Mouse (Mus musculus) midbrain, embryonic 12.5 days (tissue): ENCODE measurements at regions not wholly inside any gene's neighbourhood (a gene's known extent, or its start where the extent isn't known, plus 50 kb on each side); places are given as distances from the start of the nearest gene placed in this dataset.
A peak's percentile ranks its signal among the peaks of the same experiment; 100 is the strongest.

Experiments
- ATAC-seq: fragments of 200-750 bp; cut with Nextera tagmentation; 2 replicates; pipeline ENCODE4 v1.8.0; 2017; ENCODE audit warnings: low read depth, moderate TSS enrichment, moderate library complexity; ENCODE audit not compliant: low FRiP score
- H3K27ac ChIP-seq: fragments of 300-500 bp; sonication (generic); replicated peaks from 2 replicates; pipeline ENCODE4 v1.5.1; 2016; ENCODE audit warnings: mild to moderate bottlenecking
- H3K27me3 ChIP-seq: fragments of 300-500 bp; sonication (generic); 2 replicates; pipeline ENCODE4 v1.6.1; 2016; ENCODE audit warnings: mild to moderate bottlenecking
- H3K36me3 ChIP-seq: fragments of 300-500 bp; sonication (generic); 2 replicates; pipeline ENCODE4 v1.6.1; 2016
- H3K4me1 ChIP-seq: fragments of 300-500 bp; sonication (generic); 2 replicates; pipeline ENCODE4 v1.6.1; 2016
- H3K4me2 ChIP-seq: fragments of 300-500 bp; sonication (generic); replicated peaks from 2 replicates; pipeline ENCODE4 v1.6.1; 2016; ENCODE audit warnings: mild to moderate bottlenecking, moderate library complexity
- H3K4me3 ChIP-seq: fragments of 300-500 bp; sonication (generic); 2 replicates; pipeline ENCODE4 v1.5.1; 2016; ENCODE audit warnings: mild to moderate bottlenecking
- H3K9ac ChIP-seq: fragments of 300-500 bp; sonication (generic); replicated peaks from 2 replicates; pipeline ENCODE4 v1.6.1; 2016; ENCODE audit warnings: mild to moderate bottlenecking, moderate library complexity
- H3K9me3 ChIP-seq: fragments of 300-500 bp; sonication (generic); 2 replicates; pipeline ENCODE4 v1.6.1; 2016; ENCODE audit warnings: mild to moderate bottlenecking
- WGBS: fragments of 180-500 bp; shearing (Covaris S2); methylation state at CpG from one replicate; pipeline ENCODE4 v1.1.7; 2016; 5-methylcytosine and 5-hydroxymethylcytosine counted together

DNA sequence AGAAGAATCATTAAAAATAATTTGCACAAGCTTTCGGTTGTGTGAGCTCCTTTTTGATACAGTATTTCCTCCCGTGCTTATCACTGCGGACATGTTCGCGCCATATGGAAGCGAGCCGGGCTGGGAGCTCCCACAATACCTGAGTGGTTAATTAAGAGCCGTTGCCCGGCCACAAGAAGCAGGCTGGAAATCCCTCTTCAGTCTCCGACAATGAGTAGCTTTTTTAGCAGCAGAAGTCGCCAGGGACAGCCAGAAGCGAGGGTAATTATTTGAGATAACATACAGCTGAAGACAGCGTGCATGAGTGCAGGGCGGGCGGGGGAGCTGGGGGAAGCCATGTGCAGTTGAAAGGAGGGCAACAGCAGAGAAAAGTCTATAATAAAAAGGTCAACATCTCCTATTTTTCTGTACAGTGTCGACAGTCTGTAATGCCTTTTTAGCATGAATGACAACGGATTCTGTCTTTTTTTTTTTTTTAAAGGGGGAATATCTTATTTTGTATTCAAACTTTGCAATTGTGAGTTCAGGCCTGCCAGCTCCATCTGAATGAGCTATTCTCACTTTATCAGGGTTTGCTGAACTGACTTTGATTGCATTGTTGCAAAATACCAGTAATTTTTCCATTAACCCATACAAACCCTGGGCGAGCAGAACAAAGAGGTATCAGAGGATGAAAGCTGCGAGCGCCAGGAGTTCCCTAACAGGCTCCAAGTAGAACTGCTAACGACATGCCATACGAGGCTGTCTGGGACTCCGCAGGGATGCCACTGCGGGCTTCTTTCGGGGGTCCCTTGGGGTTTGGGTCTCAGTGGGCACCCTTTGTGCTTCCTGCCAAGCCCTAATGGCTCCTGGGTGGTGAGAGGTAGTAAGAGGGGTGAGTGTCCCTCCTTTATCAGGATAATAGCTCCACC is 189.9 kb upstream of the Irx3 start:
- H3K9me3 ChIP-seq = no peaks in the 10 kb centered on the region
- H3K36me3 ChIP-seq = no peaks in the 10 kb centered on the region
- WGBS = 25% methylated on average over 25 of the region's 25 CpGs
- H3K4me1 ChIP-seq = peaks cover 64% of the 10 kb centered on the region
- peak overlapping the region; percentile 34 for H3K4me2 ChIP-seq
- peaks cover 24% of the 10 kb centered on the region for H3K27me3 ChIP-seq
- peak overlapping the region; percentile 86 for H3K27ac ChIP-seq
- H3K9ac ChIP-seq = no peak overlapping the region; the same call in 1 of the 2 replicates
- H3K4me3 ChIP-seq = 0 out of 2 replicates have a peak overlapping the region, but pooled peaks have one; percentile 2
- ATAC-seq = peak; percentile 60

DNA sequence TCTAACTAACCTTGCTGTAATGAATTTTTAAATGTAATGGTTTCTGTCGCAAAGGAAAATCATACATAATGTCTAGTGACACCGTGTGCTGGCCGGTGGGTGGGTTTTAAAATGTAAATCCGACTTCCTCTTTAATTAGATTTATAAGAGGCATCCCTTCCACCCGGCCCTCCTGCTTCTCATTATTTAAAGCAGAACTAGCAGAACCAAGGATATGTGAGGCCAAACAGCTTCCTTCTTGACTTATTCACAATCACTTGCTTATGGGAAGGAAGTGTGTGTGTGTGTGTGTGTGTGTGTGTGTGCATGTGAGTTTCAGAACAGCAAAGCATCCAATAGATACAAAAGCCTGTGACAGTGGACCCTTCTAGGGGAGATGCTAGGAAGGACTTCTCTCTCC is 189.1 kb upstream of the Irx3 start:
- H3K4me1 ChIP-seq = peaks cover 55% of the 10 kb centered on the region
- H3K27me3 ChIP-seq = peaks cover 27% of the 10 kb centered on the region
- no peaks in the 10 kb centered on the region for H3K9me3 ChIP-seq
- H3K9ac ChIP-seq = 0 out of 2 replicates have a peak overlapping the region, but pooled peaks have one; percentile 20
- peak overlapping the region; percentile 86 for H3K27ac ChIP-seq
- no peak overlapping the region for H3K4me3 ChIP-seq
- no peak for ATAC-seq
- H3K4me2 ChIP-seq = peak overlapping the region; percentile 34
- H3K36me3 ChIP-seq = no peaks in the 10 kb centered on the region
- 29% methylated on average over 5 of the region's 5 CpGs for WGBS

DNA sequence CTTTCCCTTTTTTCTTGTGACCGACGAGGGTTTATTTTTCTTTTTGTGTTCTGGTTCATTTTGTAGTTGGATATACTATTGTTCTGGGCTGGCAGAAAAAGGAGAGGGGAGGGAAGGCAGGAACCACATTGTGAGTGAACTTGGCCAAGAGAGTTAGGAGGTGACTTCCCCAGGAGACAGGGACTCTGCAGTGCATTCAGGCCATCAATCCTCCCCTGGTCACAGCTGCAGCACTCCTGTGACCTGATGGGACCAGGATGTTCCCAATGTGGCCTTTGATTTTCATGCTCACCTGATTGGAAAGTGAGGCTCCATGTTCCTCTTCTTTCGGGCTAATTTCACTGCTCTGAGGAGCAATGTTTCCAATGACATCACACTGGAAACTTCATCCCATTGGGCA is 188.2 kb upstream of the Irx3 start:
- peaks cover 47% of the 10 kb centered on the region for H3K4me1 ChIP-seq
- WGBS = 81% methylated on average over 3 of the region's 3 CpGs
- no peaks in the 10 kb centered on the region for H3K36me3 ChIP-seq
- no peak overlapping the region for H3K4me2 ChIP-seq
- H3K27ac ChIP-seq = peak overlapping the region; percentile 86; the same call in 1 of the 2 replicates
- peaks cover 27% of the 10 kb centered on the region for H3K27me3 ChIP-seq
- no peak for ATAC-seq
- no peaks in the 10 kb centered on the region for H3K9me3 ChIP-seq
- H3K9ac ChIP-seq = no peak overlapping the region
- H3K4me3 ChIP-seq = no peak overlapping the region

DNA sequence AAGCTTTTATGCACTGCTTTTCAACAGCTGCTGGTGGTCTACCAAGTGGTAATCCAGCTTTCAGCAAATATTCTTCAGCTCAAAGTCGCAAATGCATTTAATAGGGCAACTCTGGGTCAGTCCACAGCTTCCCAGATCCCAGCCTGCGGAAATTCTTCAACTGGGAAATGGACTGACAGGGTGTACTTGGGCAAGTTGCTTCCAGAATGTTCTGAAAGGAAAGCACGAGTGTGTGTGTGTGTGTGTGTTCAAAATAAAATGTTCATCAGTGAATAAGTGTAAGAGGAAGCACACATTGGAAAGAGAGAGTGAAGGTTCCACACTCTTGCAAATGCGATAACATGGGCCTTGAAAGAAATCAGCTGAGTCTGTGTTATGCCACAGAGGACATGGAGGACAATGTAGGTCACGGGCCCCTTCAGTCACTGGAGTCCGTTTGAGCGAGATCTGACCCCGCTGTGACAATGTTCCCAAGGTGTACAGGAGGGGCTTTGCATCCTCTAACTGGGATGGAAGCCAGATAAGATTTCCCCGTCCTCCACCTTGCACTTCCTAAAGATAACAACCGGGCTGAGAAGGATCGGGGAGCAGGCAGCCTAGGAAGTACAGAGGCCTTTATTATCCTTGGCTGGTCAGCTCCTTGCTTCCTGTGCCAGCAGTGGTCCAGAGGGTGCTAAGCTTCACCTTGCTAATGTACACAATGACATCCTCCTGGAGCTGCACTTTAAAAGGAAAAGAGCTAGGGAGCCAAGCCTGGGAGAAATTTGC is 187.2 kb upstream of the Irx3 start:
- no peak overlapping the region for H3K9ac ChIP-seq
- no peaks in the 10 kb centered on the region for H3K9me3 ChIP-seq
- 74% methylated on average over 11 of the region's 11 CpGs for WGBS
- no peak overlapping the region for H3K4me3 ChIP-seq
- peaks cover 24% of the 10 kb centered on the region for H3K27me3 ChIP-seq
- H3K27ac ChIP-seq = no peak overlapping the region
- H3K4me2 ChIP-seq = no peak overlapping the region
- H3K4me1 ChIP-seq = peaks cover 41% of the 10 kb centered on the region
- ATAC-seq = no peak
- no peaks in the 10 kb centered on the region for H3K36me3 ChIP-seq

DNA sequence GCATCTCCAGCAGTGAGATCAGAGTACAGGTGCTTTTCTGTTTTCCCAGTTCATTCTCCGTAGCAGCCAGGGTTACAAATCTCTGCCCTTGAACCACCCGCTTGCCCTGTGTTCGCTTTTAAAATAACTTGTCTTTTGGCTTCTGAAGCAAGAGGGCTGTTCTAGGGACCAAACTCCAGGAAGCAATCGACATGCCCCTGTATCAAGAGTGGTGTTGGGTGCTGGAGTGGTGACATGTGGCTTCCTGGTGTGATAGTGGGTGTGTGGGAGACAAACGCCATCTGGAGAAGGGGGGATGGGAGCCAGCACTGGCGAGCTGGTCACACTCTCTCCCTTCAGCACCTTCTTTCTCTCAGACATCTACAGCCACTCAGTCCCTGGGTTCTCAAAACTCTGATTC is 186.0 kb upstream of the Irx3 start:
- Histone ChIP-seq H3K27ac (no peak overlapping the region), H3K9ac (no peak overlapping the region), H3K4me2 (no peak overlapping the region), H3K9me3 (no peaks in the 10 kb centered on the region), H3K36me3 (no peaks in the 10 kb centered on the region), H3K4me1 (peaks cover 29% of the 10 kb centered on the region), H3K27me3 (peaks cover 20% of the 10 kb centered on the region; the same call in 1 of the 2 replicates), H3K4me3 (no peak overlapping the region)
- no peak for ATAC-seq
- WGBS = 67% methylated on average over 6 of the region's 6 CpGs

DNA sequence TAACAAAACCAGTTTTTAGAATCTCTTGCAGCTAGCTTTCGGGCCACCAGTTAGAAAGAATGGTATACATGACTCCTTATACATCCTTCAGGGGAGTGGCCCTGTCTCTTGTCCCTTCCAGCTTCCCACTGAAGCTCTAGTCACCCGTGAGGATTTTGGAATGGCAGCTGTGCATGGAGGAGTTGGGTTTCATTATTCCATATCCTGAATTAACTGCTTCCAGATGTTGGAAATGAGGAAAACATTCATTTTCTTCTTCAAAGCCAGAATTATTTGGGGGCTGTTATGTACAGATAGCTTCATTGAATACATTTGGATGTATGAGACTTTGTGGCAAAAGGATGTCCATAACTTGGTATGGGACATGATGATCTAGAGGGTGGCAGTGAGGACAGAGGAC is 181.3 kb upstream of the Irx3 start:
- H3K4me1 ChIP-seq = no peaks in the 10 kb centered on the region
- no peak overlapping the region for H3K4me2 ChIP-seq
- 83% methylated on average over 2 of the region's 2 CpGs for whole genome bisulfite sequencing
- H3K27me3 ChIP-seq = peaks cover 12% of the 10 kb centered on the region; the same call in 1 of the 2 replicates
- H3K4me3 ChIP-seq = no peak overlapping the region
- no peak overlapping the region for H3K9ac ChIP-seq
- no peaks in the 10 kb centered on the region for H3K36me3 ChIP-seq
- H3K27ac ChIP-seq = no peak overlapping the region
- no peak for ATAC-seq
- no peaks in the 10 kb centered on the region for H3K9me3 ChIP-seq

DNA sequence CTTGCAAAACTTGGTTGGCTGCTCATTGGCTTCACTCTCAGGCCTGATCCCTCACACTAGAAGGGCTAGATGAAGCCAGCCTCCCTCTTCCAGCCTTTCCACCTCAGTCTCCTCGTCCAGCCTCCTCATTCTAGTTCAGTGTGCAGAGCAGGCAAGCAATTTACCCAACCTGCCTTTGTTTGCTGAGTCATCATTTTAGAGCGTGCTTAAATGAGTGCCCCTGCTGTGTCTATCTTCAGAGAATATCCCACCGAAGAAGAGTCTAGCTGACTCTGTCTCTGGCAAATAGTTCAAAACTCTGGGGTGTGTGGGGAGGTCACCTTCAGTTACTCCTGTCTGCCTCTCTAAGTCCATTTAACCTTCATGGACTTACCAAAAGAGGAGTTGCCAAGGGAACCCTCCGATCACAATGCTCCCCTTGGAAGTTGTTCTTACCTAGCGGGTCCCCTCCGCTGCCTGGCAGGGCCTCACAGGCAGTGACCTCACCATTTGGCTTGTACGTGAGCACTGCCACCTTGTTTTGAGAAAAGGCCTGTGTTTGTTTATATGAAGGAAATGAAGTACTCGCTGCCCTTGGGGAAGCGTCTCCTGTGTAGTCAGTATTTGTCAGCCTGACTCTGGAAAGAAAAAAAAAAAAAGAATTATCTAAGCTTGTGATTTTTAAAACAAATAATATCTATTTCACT is 175.2 kb upstream of the Irx3 start:
- H3K36me3 ChIP-seq = no peaks in the 10 kb centered on the region
- no peak for ATAC-seq
- H3K27ac ChIP-seq = no peak overlapping the region
- no peaks in the 10 kb centered on the region for H3K9me3 ChIP-seq
- no peak overlapping the region for H3K4me3 ChIP-seq
- 63% methylated on average over 9 of the region's 9 CpGs for WGBS
- peaks cover 15% of the 10 kb centered on the region; the same call in 1 of the 2 replicates for H3K27me3 ChIP-seq
- H3K4me1 ChIP-seq = peaks cover 26% of the 10 kb centered on the region; the same call in 1 of the 2 replicates
- H3K4me2 ChIP-seq = no peak overlapping the region
- no peak overlapping the region for H3K9ac ChIP-seq

DNA sequence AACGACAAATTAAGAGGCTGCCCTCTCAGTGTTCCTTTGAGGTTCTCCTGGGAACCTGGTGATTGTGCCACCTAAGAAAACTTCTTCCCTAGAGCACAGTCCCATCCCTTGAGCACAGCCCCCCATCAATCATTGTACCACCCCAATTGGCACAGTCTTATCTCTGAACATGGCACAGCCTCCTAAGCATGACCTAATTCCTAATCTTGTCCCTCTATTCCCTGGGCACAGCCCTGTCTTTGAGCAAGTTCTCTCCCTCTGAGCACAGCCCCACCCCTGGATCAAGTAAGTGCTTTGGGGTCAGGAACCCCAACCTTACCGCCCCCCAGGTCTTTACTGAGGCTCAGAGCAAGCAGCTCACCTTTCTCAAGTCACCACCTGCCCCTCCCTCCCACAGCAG is 173.6 kb upstream of the Irx3 start:
- Histone ChIP-seq H3K36me3 (no peaks in the 10 kb centered on the region), H3K27me3 (peaks cover 15% of the 10 kb centered on the region; the same call in 1 of the 2 replicates), H3K9me3 (no peaks in the 10 kb centered on the region), H3K4me2 (no peak overlapping the region), H3K27ac (no peak overlapping the region), H3K4me3 (no peak overlapping the region), H3K9ac (no peak overlapping the region), H3K4me1 (peaks cover 26% of the 10 kb centered on the region; the same call in 1 of the 2 replicates)
- no peak for ATAC-seq
- 79% methylated on average over 2 of the region's 2 CpGs for WGBS

DNA sequence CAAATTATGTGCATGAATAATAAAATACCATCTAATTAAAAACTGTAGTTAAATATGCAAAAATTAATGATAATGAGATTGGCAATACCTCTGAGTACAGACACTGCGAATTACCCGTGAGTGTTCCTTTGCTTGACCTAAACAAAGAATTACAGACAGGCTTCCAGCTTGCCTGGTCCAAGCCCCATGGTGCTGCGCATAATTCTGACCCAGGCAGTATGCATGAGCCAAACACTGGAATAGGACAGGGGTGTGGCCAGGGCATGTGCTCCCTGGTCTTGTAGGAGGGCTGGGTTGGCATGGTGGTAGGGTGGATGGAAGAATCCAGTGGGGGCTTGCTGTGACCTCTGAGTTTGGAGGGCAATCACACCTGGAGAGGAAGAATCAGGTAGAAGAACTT is 172.8 kb upstream of the Irx3 start:
- ATAC-seq = peak; percentile 75; the same call in 1 of the 2 replicates
- Histone ChIP-seq H3K4me3 (no peak overlapping the region), H3K4me2 (no peak overlapping the region), H3K9ac (no peak overlapping the region), H3K9me3 (no peaks in the 10 kb centered on the region), H3K36me3 (no peaks in the 10 kb centered on the region), H3K27me3 (peaks cover 15% of the 10 kb centered on the region; the same call in 1 of the 2 replicates), H3K27ac (peak overlapping the region; percentile 50), H3K4me1 (peaks cover 26% of the 10 kb centered on the region; the same call in 1 of the 2 replicates)
- 66% methylated on average over 3 of the region's 3 CpGs for WGBS

DNA sequence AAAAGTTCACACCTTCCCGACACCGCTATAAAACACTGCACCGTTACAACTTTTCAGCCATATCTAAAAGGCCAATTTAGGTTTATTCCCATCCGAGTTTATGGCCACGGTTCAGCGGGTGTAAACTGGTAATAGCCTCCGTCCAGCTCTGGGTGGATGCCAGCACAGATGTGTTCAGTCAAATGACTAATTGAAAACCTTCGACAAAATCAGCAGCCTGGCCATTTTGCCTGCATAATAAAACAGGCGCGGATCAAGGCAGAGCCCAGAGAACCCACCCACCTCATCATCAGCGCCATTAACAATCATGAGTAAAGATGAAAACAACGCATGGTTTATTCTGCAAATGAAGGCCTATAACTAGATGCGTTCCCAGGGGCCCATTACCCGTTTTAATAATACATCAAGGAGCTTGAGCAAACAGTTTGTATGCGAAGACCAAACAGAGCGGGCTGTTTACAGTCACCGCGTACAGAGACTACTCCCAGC is 172.1 kb upstream of the Irx3 start:
- Histone ChIP-seq H3K4me1 (peaks cover 26% of the 10 kb centered on the region; the same call in 1 of the 2 replicates), H3K9ac (no peak overlapping the region), H3K27ac (peak overlapping the region; percentile 50), H3K36me3 (no peaks in the 10 kb centered on the region), H3K9me3 (no peaks in the 10 kb centered on the region), H3K27me3 (peaks cover 15% of the 10 kb centered on the region; the same call in 1 of the 2 replicates), H3K4me3 (no peak overlapping the region), H3K4me2 (no peak overlapping the region)
- ATAC-seq = peak; percentile 44; the same call in 1 of the 2 replicates
- 60% methylated on average over 18 of the region's 18 CpGs for WGBS

DNA sequence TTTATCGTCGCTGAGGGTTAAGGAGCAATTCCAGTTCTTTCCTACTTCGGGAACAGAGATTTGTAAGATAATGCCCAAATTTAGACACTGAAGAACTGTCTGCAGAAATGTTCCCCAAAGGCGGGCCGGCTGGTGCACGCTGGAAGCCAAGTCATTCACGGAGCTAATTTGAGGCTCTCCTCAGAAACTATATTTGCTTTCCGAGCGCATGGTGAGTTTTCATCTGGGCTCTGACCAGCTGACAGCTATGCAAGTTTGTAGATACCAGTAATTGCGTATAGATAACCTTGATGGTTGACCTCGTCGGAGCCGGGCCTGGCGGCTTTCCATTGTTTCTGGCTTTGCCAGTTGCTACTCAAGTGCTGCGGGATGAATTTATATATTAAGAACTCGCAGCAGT is 165.5 kb upstream of the Irx3 start:
- H3K4me2 ChIP-seq = no peak overlapping the region
- no peaks in the 10 kb centered on the region for H3K27me3 ChIP-seq
- no peak for ATAC-seq
- no peaks in the 10 kb centered on the region for H3K9me3 ChIP-seq
- no peak overlapping the region for H3K9ac ChIP-seq
- peaks cover 3% of the 10 kb centered on the region; the same call in 1 of the 2 replicates for H3K4me1 ChIP-seq
- 70% methylated on average over 16 of the region's 16 CpGs for WGBS
- H3K4me3 ChIP-seq = no peak overlapping the region
- no peaks in the 10 kb centered on the region for H3K36me3 ChIP-seq
- H3K27ac ChIP-seq = no peak overlapping the region
